Mouse (Mus musculus): ENCODE measurements at regions not wholly inside any gene's neighbourhood (a gene's known extent, or its start where the extent isn't known, plus 50 kb on each side); places are given as distances from the start of the nearest gene placed in this dataset.

- no peak for TF ChIP-seq CTCF (IDR thresholded peaks at IDR 0.05; ENCODE audit: low read depth, low read length)
- TF ChIP-seq TAL1 (conservative IDR thresholded peaks at IDR 0.05; ENCODE audit: low read depth, low read length), result no peak
Measured at GRCm38 (mm10) chr7:113021412-113021811, 67.7 kb downstream of the Rassf10 start.

All from G1E (cell line).